Mouse (Mus musculus): ENCODE results near the gene Prr7.

DNA sequence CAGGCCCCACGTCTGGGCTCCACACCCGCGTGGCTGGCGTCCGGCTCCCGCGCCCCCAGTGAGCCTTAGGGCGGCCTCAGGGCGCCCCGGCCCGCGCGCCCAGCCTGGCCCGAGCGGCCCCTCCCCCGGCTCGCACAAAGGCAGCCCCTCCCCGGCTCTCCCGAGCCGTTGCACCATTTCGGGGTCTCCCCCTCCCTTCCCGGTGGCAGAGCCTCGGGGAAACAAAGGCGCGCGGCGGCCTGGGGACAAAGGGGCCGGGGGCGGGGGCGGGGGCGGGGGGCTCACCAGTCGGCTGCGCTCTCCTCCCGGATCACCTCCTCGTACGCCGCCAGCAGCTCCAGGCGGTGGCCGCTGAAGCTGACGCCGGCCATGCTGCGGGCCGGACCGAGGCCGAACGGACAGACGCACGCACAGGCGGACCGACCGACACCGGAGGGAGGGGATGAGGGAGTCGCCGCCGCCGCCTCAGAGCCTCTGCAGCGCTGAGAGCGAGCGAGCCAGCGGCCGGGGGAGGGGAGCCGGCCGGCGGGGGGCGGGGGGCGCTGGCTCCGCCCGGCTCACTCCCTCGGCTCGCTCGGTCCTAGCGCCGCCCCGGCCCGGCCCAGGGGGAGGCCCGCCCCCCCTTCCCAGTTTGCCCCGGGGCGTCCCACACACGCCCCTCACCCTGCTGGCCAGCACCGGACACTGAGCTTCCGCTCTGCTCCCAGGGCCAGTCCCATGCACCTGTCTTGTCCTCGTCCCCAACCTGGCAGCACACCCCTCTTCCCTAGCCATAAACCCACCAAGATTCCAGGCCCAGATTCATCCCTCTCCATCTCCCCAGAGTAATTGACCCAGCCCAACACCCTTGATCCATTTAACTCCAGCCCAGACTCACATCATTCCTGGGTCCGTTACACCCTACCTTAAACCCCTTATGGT lies 23.8 kb downstream of the Prr7 start, which contains the start of gene Dbn1:
- TF ChIP-seq TBP (IDR thresholded peaks at IDR 0.05; ENCODE audit: low read depth, low read length) (no peak), ZMIZ1 (IDR thresholded peaks at IDR 0.05; ENCODE audit: low read depth, low read length) (no peak), CTCF (IDR thresholded peaks at IDR 0.05 in 2 of 3, conservative IDR thresholded peaks at IDR 0.05 in 1 of 3; ENCODE audit: control insufficient read depth in 1 of 3, insufficient read depth in 1 of 3, low read depth in 2 of 3, low read length in 3 of 3, poor library complexity in 1 of 3, severe bottlenecking in 1 of 3) (no peak), MAFK (IDR thresholded peaks at IDR 0.05; ENCODE audit: borderline replicate concordance, low read depth, low read length) (no peak), POLR2A (IDR thresholded peaks at IDR 0.05; ENCODE audit: control insufficient read depth in 1 of 2, insufficient read depth in 1 of 2, low read depth in 1 of 2, low read length in 2 of 2, poor library complexity in 1 of 2) (no peak), HCFC1 (IDR thresholded peaks at IDR 0.05; ENCODE audit: low read depth, low read length) (no peak), TAL1 (IDR thresholded peaks at IDR 0.05; ENCODE audit: low read length) (no peak), E2F4 (IDR thresholded peaks at IDR 0.05; ENCODE audit: borderline replicate concordance, low read depth, low read length) (no peak), POLR2AphosphoS2 (IDR thresholded peaks at IDR 0.05; ENCODE audit: low read length) (no peak), ELF1 (IDR thresholded peaks at IDR 0.05; ENCODE audit: low read depth, low read length) (no peak), EP300 (IDR thresholded peaks at IDR 0.05; ENCODE audit: low read depth in 1 of 2, low read length in 2 of 2) (no peak), USF1 (IDR thresholded peaks at IDR 0.05; ENCODE audit: low read depth, low read length) (no peak), MYC (IDR thresholded peaks at IDR 0.05; ENCODE audit: low read depth, low read length) (no peak)
